Mouse (Mus musculus): ENCODE data around the gene Cntnap5a. TPM values are rescaled to one million over a fixed set of nuclear protein-coding genes. Genes with fewer than 3 reads are reported as not detected.

Cntnap5a gene
- polyA plus RNA-seq, 1 experiment from 2014 or later, result 0.04 TPM

- WGBS, result 66% methylated on average over 1 of the region's 1 CpGs
- Histone ChIP-seq H3K27ac (replicated peaks) (no peak overlapping the region), H3K4me1 (peaks cover 13% of the 10 kb centered on the region; the same call in 1 of the 2 replicates), H3K36me3 (no peaks in the 10 kb centered on the region), H3K27me3 (ENCODE audit: low read depth, poor library complexity, severe bottlenecking) (no peaks in the 10 kb centered on the region), H3K9me3 (replicated peaks) (no peaks in the 10 kb centered on the region), H3K4me3 (no peak overlapping the region)
- DNase-seq (ENCODE audit: low spot score), result no peak
Measured at GRCm38 (mm10) chr1:115925953-115926665, 241.6 kb downstream of the Cntnap5a start.

DNA sequence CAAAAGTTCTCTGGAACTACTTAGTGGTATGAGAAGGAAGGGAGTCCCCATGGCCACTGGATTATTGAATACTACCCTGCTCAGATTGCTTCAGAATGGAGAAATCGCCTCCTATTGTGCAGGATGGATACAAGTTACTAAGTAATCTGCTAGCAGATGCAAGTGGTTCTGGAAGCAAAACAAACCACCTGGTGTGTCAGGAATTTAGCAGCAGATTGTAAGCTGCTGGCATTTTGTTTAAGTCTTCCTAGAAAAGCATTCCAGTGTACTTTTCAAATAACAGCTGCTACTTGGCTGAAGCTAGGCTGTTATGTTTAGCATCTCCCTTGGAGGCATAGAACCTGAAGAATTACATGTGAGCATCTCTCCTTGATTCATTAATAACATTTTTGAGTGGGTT lies 247.5 kb downstream of the Cntnap5a start:
- WGBS, result 7% methylated on average over 1 of the region's 1 CpGs
- Histone ChIP-seq H3K4me1 (peaks cover 15% of the 10 kb centered on the region), H3K9me3 (replicated peaks) (no peaks in the 10 kb centered on the region), H3K27ac (replicated peaks) (no peak overlapping the region), H3K4me3 (no peak overlapping the region), H3K36me3 (no peaks in the 10 kb centered on the region), H3K27me3 (ENCODE audit: low read depth, poor library complexity, severe bottlenecking) (no peaks in the 10 kb centered on the region)
- DNase-seq (ENCODE audit: low spot score), result no peak

DNA sequence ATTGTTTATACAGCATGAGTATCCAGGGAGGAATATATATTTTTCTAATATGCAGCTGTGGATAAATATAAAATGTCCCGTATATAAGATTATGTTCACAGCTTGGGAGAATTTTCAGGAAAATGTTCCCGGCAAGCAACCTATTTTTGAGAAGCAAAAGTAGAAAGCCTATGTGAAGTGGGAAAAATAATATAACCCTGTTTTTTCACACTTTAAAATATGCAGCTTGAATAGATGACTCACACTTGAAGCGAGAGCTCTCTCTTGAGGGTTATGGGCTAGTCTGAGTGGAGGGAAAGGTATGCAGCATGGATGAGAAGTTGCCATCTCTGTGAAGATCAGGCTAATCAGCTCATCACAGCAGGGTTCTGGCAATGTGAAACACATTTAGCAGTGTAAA lies 261.3 kb downstream of the Cntnap5a start:
- Histone ChIP-seq H3K9me3 (replicated peaks) (no peaks in the 10 kb centered on the region), H3K27ac (replicated peaks) (no peak overlapping the region), H3K4me3 (no peak overlapping the region), H3K36me3 (no peaks in the 10 kb centered on the region), H3K27me3 (ENCODE audit: low read depth, poor library complexity, severe bottlenecking) (no peaks in the 10 kb centered on the region), H3K4me1 (no peaks in the 10 kb centered on the region)
- WGBS, result 87% methylated on average over 3 of the region's 3 CpGs
- no peak for DNase-seq (ENCODE audit: low spot score)

- Histone ChIP-seq H3K4me3 (no peak overlapping the region), H3K4me1 (no peaks in the 10 kb centered on the region), H3K36me3 (no peaks in the 10 kb centered on the region), H3K9me3 (replicated peaks) (no peaks in the 10 kb centered on the region), H3K27ac (replicated peaks) (no peak overlapping the region), H3K27me3 (ENCODE audit: low read depth, poor library complexity, severe bottlenecking) (no peaks in the 10 kb centered on the region)
- DNase-seq (ENCODE audit: low spot score), result no peak
- 85% methylated on average over 2 of the region's 2 CpGs for WGBS
Measured at GRCm38 (mm10) chr1:115956528-115956927, 272.0 kb downstream of the Cntnap5a start.

DNA sequence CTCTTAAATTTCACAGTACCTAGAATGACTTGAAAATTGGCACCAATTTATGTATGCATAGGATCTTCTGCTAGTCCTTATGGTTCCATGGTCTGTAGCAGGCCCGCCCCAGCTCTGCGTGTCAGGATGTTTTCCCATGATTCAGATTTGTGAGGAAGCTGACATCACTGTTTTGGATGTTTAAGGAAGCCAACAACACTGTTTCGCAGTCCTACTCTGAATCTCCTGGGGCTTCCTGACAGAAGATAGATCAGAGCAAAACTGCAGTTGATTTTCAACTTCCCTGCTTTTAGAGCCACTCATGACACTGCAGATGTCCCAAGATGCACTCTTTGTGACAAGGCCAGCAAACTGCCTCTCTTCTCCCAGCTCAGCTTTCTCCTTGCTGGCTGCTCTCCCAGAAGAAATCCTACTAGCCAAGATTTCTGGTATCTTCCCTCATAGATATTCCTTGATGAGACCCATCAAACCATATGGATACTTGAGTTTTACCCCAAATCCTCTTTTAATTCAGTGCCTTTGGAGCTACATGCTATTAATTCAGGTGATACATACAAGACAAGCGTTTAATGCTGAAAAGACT lies 280.5 kb downstream of the Cntnap5a start:
- WGBS, result 84% methylated on average over 4 of the region's 4 CpGs
- DNase-seq (ENCODE audit: low spot score), result no peak
- H3K4me3 ChIP-seq, result no peak overlapping the region

DNA sequence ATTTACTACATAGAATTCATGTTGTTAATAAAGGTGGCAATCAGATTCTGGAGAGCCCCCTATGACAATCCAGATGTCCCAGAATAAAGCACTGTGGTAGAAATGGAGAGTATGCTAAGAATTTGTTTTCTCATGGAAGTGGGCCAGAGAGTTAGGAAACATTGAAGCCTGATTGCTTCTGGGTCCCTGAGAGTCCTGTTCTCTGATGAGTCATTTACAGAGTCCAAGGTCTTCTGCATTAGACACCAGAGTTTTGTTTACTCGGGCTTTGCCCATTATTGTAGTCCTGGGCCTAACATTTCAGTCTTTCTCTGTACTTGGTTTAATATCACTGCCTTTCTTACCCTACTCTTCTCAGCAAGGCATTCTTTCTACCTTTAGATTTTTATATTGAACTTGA lies 305.6 kb downstream of the Cntnap5a start:
- no peak for DNase-seq (ENCODE audit: low spot score)
- Histone ChIP-seq H3K36me3 (no peaks in the 10 kb centered on the region), H3K4me1 (no peaks in the 10 kb centered on the region), H3K9me3 (replicated peaks) (no peaks in the 10 kb centered on the region), H3K4me3 (no peak overlapping the region), H3K27ac (replicated peaks) (no peak overlapping the region), H3K27me3 (ENCODE audit: low read depth, poor library complexity, severe bottlenecking) (no peaks in the 10 kb centered on the region)
- WGBS, result 81% methylated on average over 1 of the region's 1 CpGs

More for the DNA sequence above, 280.5 kb downstream of the Cntnap5a start:
- H3K4me1 ChIP-seq, result no peaks in the 10 kb centered on the region
- no peaks in the 10 kb centered on the region for H3K36me3 ChIP-seq
- H3K27me3 ChIP-seq (ENCODE audit: low read depth, poor library complexity, severe bottlenecking), result no peaks in the 10 kb centered on the region
- no peaks in the 10 kb centered on the region for H3K9me3 ChIP-seq (replicated peaks)
- no peak overlapping the region for H3K27ac ChIP-seq (replicated peaks)

DNA sequence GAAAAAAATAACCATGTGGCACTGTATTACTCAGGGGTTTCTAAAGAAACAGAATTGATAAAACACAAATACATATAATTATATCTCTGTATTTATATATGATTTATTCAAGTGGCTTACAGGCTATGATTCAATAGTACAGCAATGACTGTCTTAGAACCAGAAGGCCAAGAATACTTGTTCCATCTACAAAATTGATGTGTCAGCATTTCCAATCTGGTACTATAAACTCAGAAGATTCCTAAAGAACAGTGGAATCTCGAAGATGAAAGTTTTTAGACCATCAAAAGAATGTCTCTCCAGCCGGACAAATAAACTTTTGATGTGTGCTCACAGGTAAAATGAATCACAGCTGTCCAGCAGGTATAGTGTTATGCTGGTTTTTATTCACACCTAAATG lies 331.2 kb downstream of the Cntnap5a start:
- Histone ChIP-seq H3K9me3 (replicated peaks) (no peaks in the 10 kb centered on the region), H3K36me3 (no peaks in the 10 kb centered on the region), H3K27me3 (ENCODE audit: low read depth, poor library complexity, severe bottlenecking) (no peaks in the 10 kb centered on the region), H3K4me3 (no peak overlapping the region), H3K27ac (replicated peaks) (no peak overlapping the region), H3K4me1 (no peaks in the 10 kb centered on the region)
- no peak for DNase-seq (ENCODE audit: low spot score)
- WGBS, result 81% methylated on average over 2 of the region's 2 CpGs

- DNase-seq (ENCODE audit: low spot score), result no peak
- Histone ChIP-seq H3K27me3 (ENCODE audit: low read depth, poor library complexity, severe bottlenecking) (peaks cover 8% of the 10 kb centered on the region; the same call in 1 of the 2 replicates), H3K4me1 (no peaks in the 10 kb centered on the region), H3K27ac (replicated peaks) (no peak overlapping the region), H3K9me3 (replicated peaks) (no peaks in the 10 kb centered on the region), H3K4me3 (no peak overlapping the region), H3K36me3 (no peaks in the 10 kb centered on the region)
- WGBS, result 81% methylated on average over 1 of the region's 1 CpGs
Measured at GRCm38 (mm10) chr1:116029653-116030052, 345.1 kb downstream of the Cntnap5a start.

DNA sequence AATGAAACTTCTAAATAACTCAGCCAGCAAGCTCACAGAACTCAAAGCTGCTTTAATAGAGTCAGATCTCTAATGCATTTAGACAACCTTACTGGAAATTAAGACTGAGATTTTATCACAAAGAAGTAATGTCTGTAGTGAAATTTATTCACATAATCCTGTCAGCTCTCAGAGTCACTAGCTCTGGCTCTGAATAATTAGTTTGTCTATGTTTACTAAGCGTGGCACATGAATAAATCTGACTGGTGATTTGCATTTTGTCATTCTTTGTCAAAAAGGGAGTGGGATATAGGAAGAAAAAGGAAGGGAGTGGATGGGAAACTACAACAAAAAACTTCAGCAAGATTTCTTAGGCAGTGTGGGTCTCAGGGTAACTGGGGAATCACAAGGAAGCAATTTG lies 351.3 kb downstream of the Cntnap5a start:
- WGBS, result 43% methylated on average over 1 of the region's 1 CpGs

GRCm38 (mm10) chr1:116036894-116037293 lies 352.3 kb downstream of the Cntnap5a start:
- H3K36me3 ChIP-seq, result no peaks in the 10 kb centered on the region
- peaks cover 12% of the 10 kb centered on the region; the same call in 1 of the 2 replicates for H3K4me1 ChIP-seq
- H3K27me3 ChIP-seq (ENCODE audit: low read depth, poor library complexity, severe bottlenecking), result peaks cover 8% of the 10 kb centered on the region; the same call in 1 of the 2 replicates
- WGBS, result 81% methylated on average over 2 of the region's 2 CpGs
- H3K27ac ChIP-seq (replicated peaks), result no peak overlapping the region
- H3K9me3 ChIP-seq (replicated peaks), result no peaks in the 10 kb centered on the region
- DNase-seq (ENCODE audit: low spot score), result no peak
- no peak overlapping the region for H3K4me3 ChIP-seq

More for the DNA sequence above, 351.3 kb downstream of the Cntnap5a start:
- Histone ChIP-seq H3K4me3 (no peak overlapping the region), H3K27me3 (ENCODE audit: low read depth, poor library complexity, severe bottlenecking) (peaks cover 8% of the 10 kb centered on the region; the same call in 1 of the 2 replicates), H3K9me3 (replicated peaks) (no peaks in the 10 kb centered on the region), H3K36me3 (no peaks in the 10 kb centered on the region), H3K4me1 (peaks cover 12% of the 10 kb centered on the region; the same call in 1 of the 2 replicates), H3K27ac (replicated peaks) (no peak overlapping the region)
- DNase-seq (ENCODE audit: low spot score), result no peak

DNA sequence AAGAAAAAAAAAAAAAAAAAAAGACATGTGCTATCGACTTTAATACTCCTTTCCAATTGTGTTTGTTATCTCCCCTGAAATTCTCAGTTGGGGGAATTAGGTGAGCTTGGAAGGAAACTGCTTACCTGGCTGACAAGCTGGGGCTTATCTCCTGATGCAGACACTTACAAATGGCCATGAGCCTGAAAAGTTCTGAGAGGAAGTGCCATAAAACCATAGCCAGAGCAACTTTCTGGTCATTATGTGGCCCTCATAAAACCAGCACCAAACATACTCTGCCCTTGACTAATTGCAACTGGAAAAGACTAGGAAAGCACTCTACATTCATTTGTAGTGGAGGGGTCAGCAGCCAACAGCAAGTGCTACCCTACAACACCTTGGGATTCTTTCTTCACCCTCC lies 359.5 kb downstream of the Cntnap5a start:
- WGBS, result 87% methylated on average over 1 of the region's 1 CpGs
- Histone ChIP-seq H3K9me3 (replicated peaks) (no peaks in the 10 kb centered on the region), H3K4me1 (no peaks in the 10 kb centered on the region), H3K27ac (replicated peaks) (no peak overlapping the region), H3K36me3 (no peaks in the 10 kb centered on the region), H3K27me3 (ENCODE audit: low read depth, poor library complexity, severe bottlenecking) (no peaks in the 10 kb centered on the region), H3K4me3 (no peak overlapping the region)
- DNase-seq (ENCODE audit: low spot score), result no peak

- H3K9me3 ChIP-seq (replicated peaks), result no peaks in the 10 kb centered on the region
- no peaks in the 10 kb centered on the region for H3K36me3 ChIP-seq
- H3K27ac ChIP-seq (replicated peaks), result no peak overlapping the region
- no peak for DNase-seq (ENCODE audit: low spot score)
- H3K4me3 ChIP-seq, result no peak overlapping the region
- no peaks in the 10 kb centered on the region for H3K27me3 ChIP-seq (ENCODE audit: low read depth, poor library complexity, severe bottlenecking)
- WGBS, result 85% methylated on average over 3 of the region's 3 CpGs
- H3K4me1 ChIP-seq, result no peaks in the 10 kb centered on the region
Measured at GRCm38 (mm10) chr1:116107010-116107723, 422.6 kb downstream of the Cntnap5a start.

DNA sequence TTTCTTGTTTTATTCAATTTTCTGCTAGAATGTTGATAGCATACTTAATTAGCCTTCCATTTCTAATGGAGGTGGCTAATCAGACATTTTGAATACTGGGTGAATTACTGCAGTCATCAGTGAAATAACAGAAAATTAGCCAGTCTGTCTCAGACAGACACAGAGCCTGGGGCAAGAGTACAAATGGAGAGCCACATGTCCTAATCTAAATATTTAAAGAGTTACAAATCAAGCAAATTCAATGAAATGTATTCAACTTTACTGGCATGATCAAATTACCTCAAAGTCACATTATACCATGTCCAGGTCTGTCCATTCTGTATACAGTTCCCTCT lies 423.1 kb downstream of the Cntnap5a start:
- H3K4me1 ChIP-seq, result no peaks in the 10 kb centered on the region
- H3K4me3 ChIP-seq, result no peak overlapping the region
- H3K9me3 ChIP-seq (replicated peaks), result no peaks in the 10 kb centered on the region
- no peaks in the 10 kb centered on the region for H3K27me3 ChIP-seq (ENCODE audit: low read depth, poor library complexity, severe bottlenecking)
- no peak overlapping the region for H3K27ac ChIP-seq (replicated peaks)
- no peak for DNase-seq (ENCODE audit: low spot score)
- no peaks in the 10 kb centered on the region for H3K36me3 ChIP-seq

Measured in midbrain, embryonic 10.5 days (tissue).